Mouse (Mus musculus): Measurements from ENCODE around the gene Hist4h4.
"Not testable (repeated sequence)": the region's sequence is repeated elsewhere in the genome, so short reads cannot be mapped to it uniquely, and the experiment has no call there.

Hist4h4 gene

DNA sequence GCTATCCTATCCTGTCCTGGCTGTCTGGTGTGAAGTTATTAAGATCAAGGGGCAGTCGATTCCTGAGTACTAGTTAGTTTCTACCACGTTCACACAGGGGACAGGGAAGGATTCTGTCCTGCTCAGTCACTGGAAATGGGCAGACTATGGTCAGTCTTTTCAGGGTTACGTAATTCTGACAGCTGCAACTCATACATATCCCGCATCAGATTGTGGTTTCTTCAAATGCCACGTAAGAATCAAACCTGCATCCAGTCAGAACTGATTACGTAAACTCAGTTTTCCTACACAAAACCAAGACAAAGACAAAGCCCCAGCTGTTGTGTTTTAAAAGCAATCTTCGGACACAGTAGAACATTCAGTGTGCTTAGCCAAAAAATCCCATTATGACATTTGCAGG lies 11.2 kb upstream of the Hist4h4 start:
- DNase-seq (ENCODE audit: low spot score in 2 of 2) = no peak

DNA sequence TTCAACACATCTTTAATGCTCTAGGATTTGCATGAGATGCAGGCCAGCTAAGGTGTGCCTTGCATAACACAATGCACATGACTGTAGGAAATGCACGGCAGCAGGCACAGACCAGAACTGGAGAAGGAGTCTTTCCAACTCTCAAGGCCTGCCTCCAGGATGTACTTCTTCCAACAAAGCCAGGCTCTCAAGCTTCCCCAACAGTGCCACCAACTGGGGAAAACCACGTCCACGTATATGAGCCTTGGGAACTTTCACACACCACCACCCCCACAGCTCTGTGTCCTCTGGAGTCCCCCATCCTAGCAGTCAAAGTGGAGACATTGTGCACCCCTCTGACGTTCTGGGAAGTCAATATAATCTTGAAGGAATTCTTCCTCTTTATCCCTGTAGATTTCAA lies 8.9 kb upstream of the Hist4h4 start:
- DNase-seq (ENCODE audit: low spot score in 2 of 2) = no peak

DNA sequence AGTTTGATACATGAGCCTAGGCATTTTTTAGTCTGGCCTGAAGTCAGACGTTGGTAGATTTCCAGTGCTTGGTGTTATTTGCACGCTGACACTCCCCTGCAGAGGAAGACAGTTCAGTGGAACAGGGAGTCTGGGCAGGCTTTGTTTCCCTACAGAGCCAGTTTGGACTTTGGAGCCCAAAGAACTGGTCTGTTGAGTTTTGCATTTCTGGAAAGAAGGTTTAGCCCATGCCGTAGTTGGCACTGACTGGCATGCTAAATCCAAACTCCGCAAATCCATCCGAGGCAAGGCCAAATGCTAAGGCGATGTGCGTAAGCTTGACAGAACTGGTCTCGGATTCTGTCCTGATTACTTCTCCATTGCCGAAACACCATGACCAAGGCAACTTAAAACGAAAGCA lies 7.0 kb upstream of the Hist4h4 start:
- DNase-seq (ENCODE audit: low spot score in 2 of 2) = no peak

DNA sequence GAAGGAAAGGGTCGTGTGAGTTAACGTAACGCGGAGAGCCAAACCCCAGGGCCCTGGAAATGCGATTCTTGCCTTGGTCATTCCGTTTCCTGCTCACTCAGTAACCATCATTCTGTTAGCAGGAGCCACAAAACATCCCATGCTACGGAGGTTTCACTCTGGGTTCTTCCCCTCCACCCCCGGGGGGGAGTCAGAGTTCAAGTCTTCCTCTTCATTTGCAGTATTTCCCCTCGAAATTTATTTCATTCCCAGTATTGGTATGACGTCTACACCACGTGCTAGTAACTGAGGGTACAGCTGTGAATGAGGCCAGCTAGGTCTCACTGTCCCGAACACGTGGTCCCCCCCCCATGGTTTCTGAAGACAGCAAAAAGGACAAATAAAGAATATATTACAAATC lies 5.5 kb upstream of the Hist4h4 start:
- DNase-seq (ENCODE audit: low spot score in 2 of 2) = no peak

DNA sequence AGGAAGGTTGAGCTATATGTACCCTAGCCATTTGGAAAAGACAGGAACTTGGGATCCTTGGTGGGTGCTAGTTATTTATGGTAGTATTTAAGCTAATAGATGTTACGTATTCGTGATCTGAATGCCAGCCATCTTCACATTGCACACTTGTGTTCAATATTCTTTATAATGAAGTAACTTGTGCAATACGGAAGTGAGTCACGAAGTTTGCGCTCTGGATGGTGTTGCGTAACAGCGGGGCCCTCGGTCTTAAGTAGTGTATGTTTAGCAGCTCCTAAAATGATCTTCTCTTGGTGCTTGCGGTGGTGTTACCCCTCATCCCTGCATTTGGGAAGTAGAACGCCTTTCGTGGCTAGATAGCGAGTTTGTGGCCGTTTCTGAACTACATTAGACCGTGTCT lies 4.9 kb upstream of the Hist4h4 start:
- no peak for DNase-seq (ENCODE audit: low spot score in 2 of 2)

DNA sequence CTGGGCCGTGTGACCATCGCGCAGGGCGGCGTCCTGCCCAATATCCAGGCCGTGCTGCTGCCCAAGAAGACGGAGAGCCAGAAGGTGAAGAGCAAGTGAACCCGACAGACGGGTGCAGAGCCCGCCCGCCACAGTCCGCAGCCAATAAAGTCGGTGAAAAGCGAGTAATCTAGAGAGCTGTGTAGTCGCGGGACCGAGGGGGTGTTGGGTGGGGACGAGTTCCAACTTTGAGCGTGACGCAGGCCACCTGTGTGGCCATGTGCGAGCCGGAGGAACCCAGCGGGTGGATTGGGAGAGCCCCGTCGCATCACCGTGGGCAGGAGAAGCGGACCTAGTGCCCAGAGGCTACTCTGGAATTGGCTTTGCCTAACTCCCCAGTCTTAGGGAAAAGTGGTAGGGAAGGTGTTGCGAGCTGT lies 4.4 kb upstream of the Hist4h4 start:
- peak in 1 of 2 experiments; percentile 59 for DNase-seq (ENCODE audit: low spot score in 2 of 2)

DNA sequence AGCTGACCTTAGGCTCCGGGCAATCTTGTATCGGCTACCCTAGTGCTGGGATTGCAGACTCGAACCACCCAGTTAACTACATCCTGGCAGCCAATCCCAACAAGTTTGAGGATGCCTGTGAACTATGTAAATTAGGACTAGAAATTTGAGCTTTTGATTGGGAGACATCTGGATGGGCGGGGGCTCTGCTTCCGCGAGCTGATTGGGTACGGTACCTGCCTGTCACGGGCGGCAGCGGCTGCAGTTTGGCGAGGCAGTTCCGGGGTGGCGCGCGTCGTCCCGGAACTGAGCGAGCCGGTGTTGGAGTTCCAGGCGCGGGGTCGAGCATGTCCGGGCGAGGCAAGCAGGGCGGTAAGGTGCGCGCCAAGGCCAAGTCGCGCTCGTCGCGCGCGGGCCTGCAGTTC lies 3.8 kb upstream of the Hist4h4 start, which contains the start of gene H2afj:
Gene H2afj, plus strand, starts transcription at position 231 of the 404 bp plus-strand sequence.
- peak; percentile 95 to 99 for DNase-seq (ENCODE audit: low spot score in 2 of 2)

DNA sequence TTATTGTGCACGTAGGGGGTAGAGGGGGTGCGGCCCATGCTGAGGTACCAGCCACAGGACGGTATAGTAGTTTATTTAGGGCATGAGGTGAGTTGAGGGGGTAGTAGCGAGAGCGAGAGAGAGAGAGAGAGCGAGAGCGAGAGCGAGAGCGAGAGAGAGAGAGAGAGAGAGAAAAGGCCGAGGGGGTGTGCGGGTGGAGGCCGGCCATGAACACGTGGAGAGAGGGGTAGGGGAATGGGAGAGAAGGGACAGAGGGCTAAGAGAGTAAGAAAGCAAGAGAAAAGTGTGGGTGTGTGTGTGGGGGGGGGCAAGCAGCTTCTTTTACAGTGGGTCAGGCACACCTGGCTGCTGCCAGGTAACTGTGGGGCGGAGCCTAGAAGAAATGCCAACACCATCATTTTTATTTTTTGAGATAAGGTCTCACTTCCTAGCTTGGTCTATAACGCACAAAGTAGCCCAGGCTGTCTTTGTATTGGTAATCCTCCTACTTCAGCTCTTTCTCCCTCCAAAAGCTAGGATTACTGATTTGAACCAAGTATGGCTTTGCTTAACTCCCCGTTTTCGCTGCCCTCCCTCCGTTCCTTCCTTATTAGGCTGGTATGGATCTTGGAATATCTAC lies 3.3 kb upstream of the Hist4h4 start:
- no peak for DNase-seq (ENCODE audit: low spot score in 2 of 2)

DNA sequence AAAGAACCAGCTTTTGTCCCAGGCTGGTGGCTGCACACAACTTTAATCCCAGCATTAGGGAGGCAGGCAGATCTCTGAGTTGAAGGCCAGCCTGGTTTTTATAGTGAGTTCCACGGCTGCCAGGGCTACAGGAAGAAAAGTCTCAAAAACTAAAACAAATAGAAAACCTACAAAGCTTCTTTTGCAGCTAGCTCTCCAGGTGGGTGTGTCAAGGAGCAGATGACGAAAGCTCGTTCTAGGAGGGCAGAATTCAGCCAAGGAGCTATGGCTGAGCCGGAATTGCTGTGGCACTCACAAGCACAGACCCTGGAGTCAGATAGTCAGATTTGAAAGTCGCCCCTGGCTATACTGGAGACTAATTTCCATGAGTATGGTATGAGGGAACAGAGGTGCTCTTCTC lies 2.6 kb upstream of the Hist4h4 start:
- DNase-seq (ENCODE audit: low spot score in 2 of 2) = no peak

DNA sequence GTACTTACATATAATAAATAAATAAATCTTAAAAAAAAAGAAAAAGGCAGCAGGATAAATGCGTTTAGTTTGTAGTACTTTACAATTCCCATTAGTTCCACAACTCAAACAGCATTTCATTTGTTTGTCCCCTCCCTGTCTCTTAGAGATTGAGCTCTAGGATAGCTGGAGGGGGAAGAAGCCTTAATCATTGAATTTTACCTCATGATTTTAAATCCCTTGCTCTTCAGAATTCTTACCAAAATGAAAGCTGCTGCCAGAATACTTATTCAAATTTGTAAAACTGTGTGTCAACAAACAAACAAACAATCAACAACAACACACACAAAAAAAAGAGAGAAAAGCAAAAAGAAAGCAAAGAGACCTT lies 1.2 kb upstream of the Hist4h4 start:
- DNase-seq (ENCODE audit: low spot score in 2 of 2) = no peak

DNA sequence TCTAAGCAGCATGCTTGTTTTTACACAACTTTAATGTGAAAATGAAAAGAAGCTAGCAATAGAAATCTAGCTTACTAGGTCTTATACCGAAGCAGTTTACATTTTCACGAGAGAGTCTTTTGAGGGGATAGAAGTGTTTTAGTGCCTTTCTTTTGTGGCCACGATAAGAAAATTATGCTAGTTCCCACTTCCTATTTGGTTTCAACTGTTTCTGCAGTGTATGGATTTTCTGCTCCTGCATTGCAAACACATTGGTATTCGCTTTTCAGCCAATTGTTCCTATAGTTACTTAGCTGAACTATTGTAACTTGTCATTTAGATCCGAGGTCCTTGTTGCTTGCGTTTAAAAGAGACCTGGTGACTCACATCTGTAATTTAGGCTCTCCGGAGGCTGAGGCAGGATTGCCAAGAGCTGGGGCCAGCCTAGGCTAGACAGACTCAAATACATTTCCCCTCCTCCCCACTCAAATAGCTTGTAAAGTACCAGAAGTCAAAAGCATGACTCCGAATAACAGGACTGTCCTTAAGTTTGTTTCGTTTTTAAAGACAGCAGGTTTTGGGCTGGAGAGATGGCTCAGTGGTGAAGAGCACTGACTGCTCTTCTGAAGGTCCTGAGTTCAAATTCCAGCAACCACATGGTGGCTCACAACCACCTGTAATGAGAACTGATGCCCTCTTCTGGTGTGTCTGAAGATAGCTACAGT lies 642 bp upstream of the Hist4h4 start:
- DNase-seq (ENCODE audit: low spot score in 2 of 2) = no peak

DNA sequence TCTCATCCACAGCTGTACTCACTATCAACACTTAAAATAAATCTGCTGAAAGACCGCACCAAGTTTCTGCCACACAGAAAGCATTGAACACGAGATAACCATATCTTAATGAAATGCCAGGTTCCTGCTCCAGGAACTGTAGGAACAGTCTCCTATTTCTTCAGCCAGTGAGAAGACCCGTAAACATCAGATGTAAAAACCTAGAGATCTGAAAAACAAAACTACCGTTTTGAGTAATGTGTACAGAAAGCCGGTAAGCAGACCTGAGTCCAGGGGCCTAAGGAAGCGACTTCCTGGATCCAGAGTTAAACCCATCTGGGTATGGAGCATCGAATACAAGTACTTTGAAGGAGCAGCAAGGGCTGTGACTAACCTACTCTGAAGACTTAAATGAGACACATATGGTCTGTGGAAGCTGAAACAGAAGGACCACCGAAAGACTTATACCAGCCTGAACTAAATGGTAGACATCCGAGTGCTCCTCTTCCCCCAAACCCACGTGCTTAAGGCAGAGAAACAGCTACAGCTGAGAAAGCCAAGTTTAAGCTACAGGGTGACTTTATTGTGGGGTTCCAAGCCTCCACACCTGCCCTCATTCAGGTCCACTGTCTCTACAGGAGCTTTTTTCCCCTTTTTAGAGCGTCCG lies 999 bp downstream of the Hist4h4 start:
- DNase-seq (ENCODE audit: low spot score in 2 of 2) = no peak

DNA sequence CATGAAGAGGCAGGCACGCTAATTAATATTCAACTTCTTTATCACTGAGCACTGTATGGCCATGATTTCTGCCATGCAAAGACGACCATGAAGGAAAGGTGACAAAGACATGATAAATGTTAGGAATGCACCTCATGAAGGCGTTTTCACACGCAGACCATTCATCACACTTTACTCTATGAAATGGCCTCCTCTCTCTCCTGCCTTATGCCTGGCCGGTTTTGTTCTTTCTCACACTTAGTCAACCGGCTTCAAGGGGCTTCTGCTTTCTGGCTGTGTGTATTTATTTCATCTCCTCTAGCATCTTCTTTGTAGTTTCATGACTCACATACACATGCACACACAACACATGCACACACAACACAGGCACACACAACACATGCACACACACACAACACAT lies 2.9 kb downstream of the Hist4h4 start:
- peak in 1 of 2 experiments; percentile 0 for DNase-seq (ENCODE audit: low spot score in 2 of 2)

DNA sequence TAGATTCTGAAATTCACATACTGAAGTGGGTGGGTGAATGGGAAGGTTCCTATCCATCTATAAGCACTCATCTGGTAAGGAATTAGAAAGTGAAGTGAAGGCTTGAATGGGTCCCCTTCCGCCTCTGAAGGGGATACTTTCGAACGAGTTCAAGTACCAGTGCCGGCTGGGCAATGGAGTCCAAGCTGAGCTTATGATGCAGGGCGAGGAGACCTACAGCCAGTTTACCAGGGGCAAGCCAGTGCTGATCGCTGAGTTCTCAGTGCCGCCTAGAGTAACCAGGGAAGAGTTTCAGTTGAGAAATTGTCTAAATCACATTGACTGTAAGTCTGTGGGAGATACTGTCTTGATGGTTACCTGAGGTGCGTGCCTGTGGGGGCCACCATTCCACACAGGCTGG lies 3.5 kb downstream of the Hist4h4 start:
- peak in 1 of 2 experiments; percentile 0 for DNase-seq (ENCODE audit: low spot score in 2 of 2)

DNA sequence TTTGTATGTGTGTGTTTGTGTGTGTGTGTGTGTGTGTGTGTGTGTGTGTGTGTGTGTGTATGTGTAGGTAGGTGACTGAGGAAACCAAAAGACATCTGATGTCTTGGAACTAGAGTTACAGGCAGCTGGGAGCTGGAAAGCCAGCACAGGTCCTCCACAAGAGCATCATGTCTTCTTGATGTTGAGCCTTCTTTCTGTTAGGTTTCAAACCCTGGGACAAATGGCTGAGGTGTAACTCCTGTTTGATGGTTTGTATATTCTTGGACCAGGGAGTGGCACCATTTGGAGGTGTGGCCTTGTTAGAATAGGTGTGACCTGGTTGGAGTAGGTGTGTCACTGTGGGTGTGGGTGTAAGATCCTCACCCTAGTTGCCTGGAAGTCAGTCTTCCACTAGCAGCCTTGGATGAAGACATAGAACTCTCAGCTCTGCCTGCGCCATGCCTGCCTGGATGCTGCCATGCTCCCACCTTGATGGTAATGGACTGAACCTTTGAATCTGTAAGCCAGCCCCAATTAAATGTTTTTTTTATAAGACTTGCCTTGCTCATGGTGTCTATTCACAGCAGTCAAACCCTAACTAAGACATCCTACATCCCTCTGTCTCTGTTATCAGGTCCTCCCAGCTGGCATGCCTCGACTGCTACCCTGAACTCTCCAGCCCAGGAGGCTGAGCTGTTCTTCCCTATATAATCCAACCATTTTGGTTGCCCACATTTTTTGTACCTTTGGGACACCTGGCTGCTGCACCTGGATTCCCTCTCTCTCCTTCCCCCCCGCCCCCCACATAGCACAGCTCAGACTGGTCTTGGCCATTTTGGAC lies 6.1 kb downstream of the Hist4h4 start:
- not testable (repeated sequence) for DNase-seq (ENCODE audit: low spot score in 2 of 2)

DNA sequence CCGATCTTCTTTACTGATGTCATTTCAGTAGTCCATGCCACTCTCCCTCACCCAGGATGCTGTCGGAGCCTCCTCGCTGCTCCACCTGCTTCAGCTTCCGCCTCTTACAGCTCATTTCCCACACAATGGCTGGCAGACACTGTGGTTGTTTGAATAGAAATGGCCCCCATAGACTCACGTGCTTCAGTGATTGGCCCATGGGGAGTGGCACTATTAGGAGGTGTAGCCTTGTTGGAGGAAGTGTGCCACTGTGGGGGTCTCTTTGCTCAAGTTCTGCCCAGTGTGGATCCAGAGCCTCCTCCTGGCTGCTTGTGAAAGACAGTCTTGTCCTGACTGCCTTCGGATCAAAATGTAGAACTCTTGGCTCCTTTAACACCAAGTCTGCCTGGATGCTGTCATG lies 8.4 kb downstream of the Hist4h4 start:
- DNase-seq (ENCODE audit: low spot score in 2 of 2) = no peak

DNA sequence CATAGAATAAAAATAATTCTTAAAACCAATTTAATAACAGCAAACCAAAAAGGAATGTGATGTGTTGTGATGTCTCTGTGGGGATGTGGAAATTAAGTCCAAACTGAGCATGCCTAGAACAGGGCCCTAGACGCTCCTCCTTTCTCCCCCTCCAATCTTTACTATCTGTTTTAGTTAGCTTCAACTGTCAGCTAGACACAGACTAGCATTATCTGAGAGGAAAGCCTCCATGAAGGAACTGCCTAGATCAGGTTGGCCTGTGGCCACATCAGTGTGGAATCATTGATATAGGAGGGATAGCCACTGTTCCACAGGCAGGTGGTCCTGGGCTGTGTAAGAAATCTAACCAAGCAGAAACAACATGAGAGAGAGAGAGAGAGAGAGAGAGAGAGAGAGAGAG lies 9.1 kb downstream of the Hist4h4 start:
- DNase-seq (ENCODE audit: low spot score in 2 of 2) = no peak

DNA sequence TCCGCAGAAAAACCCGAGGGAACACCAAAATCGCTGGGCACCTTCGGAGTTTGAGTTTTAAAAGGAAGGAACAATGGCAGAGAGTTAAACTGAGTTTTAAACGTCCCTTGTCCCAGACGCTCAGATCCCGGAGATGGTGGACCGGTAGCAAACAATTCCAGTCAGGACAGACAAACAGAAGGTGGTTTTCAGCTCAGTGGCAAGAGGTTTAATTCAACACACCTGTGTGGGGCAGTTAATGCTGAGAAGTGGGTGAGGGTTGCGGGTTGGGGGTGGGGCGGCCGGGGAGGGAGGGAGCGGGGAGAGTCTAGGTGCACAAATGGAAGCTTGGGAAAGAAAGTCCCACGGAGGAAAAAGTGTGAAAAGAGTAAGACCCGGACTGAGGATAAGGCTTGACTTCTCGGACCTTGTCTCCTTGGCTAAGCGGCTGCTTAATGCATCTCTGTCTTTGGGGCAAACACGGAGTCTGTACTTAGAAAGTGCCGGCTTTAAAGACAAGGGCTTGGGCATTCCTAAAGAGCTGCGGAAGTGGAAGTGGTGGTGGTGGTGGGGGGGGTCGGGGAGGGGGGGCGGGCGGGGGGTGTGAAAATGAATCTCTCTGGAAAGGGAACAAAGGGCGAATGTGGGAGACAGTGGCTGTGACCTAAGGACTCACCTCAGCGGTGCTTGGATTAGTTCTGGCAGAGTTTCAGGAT lies 10.2 kb downstream of the Hist4h4 start:
- DNase-seq (ENCODE audit: low spot score in 2 of 2) = no peak

DNA sequence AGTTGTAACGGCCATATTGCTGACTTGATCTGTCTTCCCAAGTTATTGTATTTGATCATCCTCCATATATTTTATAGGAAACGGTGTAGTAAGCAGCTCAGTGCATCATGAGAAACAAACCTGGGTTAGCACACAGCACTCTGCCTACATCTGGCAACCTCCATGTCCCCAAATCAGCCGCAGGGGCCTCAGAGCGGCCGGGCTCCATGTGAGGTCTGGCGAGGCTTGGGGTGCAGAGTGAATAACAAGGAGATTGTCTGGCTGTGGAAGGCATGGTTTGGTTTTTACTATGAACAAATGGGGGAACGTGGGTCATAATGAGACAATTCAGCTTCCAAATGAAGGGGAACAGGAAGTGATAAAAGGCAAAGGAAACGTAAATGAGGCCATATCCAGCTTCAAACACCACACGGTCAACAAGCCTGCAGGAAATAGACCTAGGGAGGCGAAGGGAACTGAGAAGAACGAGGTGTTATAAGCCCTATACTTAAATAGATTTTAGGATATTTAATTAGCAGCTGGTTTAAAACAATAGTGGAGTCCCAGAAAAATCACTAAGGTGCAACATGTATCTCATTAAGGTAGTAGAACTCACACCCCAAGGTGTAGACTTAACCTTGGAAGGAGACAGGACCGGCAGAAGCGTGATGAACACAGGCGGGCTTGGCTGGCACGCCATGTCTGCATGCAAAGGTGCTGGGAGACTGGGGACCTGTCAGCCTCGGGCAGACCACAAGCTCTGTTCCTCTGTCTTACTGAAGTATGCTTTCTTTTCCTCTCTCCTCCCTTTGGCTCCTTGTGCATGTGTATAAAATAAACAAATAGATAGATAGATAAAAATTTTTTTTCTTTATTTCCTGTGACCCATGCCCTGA lies 11.1 kb downstream of the Hist4h4 start:
- no peak for DNase-seq (ENCODE audit: low spot score in 2 of 2)

DNA sequence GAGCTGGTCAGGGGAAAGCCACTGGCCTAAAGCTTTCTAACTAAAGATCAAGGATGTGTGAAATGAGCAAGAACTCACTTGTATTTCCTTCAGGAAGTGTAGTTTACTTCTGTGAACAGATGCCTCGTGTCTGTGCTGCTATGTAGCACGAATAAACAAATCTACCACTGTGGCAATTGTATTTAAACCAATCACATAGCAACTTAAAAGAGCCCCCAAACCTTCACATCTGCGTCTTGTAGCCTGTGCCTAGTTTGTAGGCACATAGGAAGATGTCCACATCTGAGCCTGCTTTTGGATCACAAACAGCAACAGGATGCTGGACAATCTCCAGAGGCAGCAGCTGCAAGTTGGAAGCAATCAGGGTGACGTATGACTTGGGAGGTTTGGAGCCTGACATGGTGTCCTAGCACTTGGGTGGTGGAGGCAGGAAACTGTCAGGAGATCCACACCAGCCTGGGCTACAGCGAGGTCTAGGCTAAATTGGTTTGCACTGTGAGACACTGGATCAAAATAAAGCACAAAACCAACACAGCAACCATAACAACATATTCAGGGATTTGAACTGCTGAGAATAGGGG lies 14.7 kb downstream of the Hist4h4 start:
- no peak for DNase-seq (ENCODE audit: low spot score in 2 of 2)
